Mouse (Mus musculus) kidney, postnatal 0 days (tissue): ENCODE results near the gene Rap1gap. TPM values are rescaled to one million over a fixed set of nuclear protein-coding genes. Genes with fewer than 3 reads are reported as not detected.

Source experiments
- ATAC-seq: fragments of 200-750 bp; cut with Nextera tagmentation; replicated peaks from 2 replicates; pipeline ENCODE4 v1.8.0; 2017; ENCODE audit warnings: low read depth, moderate number of reproducible peaks, moderate TSS enrichment, moderate library complexity; ENCODE audit not compliant: low FRiP score
- DNase-seq: peaks from one replicate; pipeline ENCODE4 v3.0.0-alpha.2; 2016; ENCODE audit warnings: low spot score
- H3K27ac ChIP-seq: fragments of 300-500 bp; sonication (generic); 2 replicates; pipeline ENCODE4 v1.5.1; 2014; ENCODE audit warnings: mild to moderate bottlenecking
- H3K27me3 ChIP-seq: fragments of 300-500 bp; sonication (generic); 2 replicates; pipeline ENCODE4 v1.6.1; 2014; ENCODE audit warnings: low read length, mixed read lengths; ENCODE audit not compliant: insufficient read depth
- H3K36me3 ChIP-seq: fragments of 300-500 bp; sonication (generic); 2 replicates; pipeline ENCODE4 v1.6.1; 2014; ENCODE audit warnings: low read length, mixed read lengths; ENCODE audit not compliant: insufficient read depth
- H3K4me1 ChIP-seq: fragments of 300-500 bp; sonication (generic); replicated peaks from 2 replicates; pipeline ENCODE4 v1.6.1; 2014; ENCODE audit warnings: antibody characterized with exemption, low read length, mixed read lengths; ENCODE audit not compliant: insufficient read depth
- H3K4me2 ChIP-seq: fragments of 300-500 bp; sonication (generic); 2 replicates; pipeline ENCODE4 v1.6.1; 2014; ENCODE audit warnings: mild to moderate bottlenecking, low read length, moderate library complexity, mixed read lengths
- H3K4me3 ChIP-seq: fragments of 300-500 bp; sonication (generic); replicated peaks from 2 replicates; pipeline ENCODE4 v1.5.1; 2014; ENCODE audit warnings: low read depth, low read length
- H3K9ac ChIP-seq: fragments of 300-500 bp; sonication (generic); 2 replicates; pipeline ENCODE4 v1.6.1; 2014; ENCODE audit warnings: low read depth, low read length
- H3K9me3 ChIP-seq: fragments of 300-500 bp; sonication (generic); replicated peaks from 2 replicates; pipeline ENCODE4 v1.6.1; 2016; ENCODE audit warnings: low read length, inconsistent platforms, mixed read lengths
- CTCF ChIP-seq: IDR thresholded peaks from 2 replicates; pipeline ENCODE4 v1.5.1; 2016; ENCODE audit warnings: antibody characterized with exemption, low read depth, mild to moderate bottlenecking, moderate library complexity
- WGBS: fragments of 180-500 bp; shearing (Covaris S2); extraction: QIAGEN DNeasy Blood & Tissue Kit; methylation state at CpG from one replicate; pipeline ENCODE4 v1.1.7; 2014; 5-methylcytosine and 5-hydroxymethylcytosine counted together
- polyA plus RNA-seq: library from polyadenylated mRNA; unstranded; fragments of >200 nt; fragmentation: Nextera tagmentation; extraction: Ambion mirVana; gene quantifications from 2 replicates; pipeline ENCODE4 v1.2.1, GENCODE M21; 2015

The Rap1gap gene
- polyA plus RNA-seq, 1 experiment from 2014 or later, result 30.6 TPM

DNA sequence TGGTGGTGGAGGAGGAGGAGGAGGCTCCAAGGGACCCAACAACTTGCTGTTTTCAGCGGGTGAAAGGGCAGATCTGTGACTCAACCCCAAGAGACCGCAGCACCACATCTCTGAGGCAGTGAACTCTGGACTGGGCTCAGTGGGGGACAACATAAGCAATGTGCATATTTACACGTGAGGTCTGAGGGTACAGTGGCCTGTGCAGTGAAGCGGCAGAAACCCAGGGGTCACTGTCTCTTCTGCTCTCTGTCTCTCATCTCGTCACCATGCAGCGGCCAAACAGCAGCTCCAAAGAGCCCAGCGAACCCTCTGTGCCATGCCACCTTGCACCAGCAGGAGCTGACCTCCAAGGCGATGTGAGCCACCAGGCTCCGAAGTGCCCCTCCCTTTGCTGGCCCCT is 82.6 kb downstream of the Rap1gap start:
- Histone ChIP-seq H3K4me1 (peaks cover 5% of the 10 kb centered on the region; the same call in 1 of the 2 replicates), H3K9ac (no peak overlapping the region), H3K9me3 (no peaks in the 10 kb centered on the region), H3K4me3 (no peak overlapping the region), H3K27me3 (no peaks in the 10 kb centered on the region), H3K4me2 (no peak overlapping the region), H3K36me3 (no peaks in the 10 kb centered on the region), H3K27ac (peak overlapping the region; percentile 31; the same call in 1 of the 2 replicates)
- DNase-seq (no peak), ATAC-seq (peak; percentile 89)
- 75% methylated on average over 9 of the region's 9 CpGs for WGBS
- TF ChIP-seq CTCF, result peak; percentile 36

DNA sequence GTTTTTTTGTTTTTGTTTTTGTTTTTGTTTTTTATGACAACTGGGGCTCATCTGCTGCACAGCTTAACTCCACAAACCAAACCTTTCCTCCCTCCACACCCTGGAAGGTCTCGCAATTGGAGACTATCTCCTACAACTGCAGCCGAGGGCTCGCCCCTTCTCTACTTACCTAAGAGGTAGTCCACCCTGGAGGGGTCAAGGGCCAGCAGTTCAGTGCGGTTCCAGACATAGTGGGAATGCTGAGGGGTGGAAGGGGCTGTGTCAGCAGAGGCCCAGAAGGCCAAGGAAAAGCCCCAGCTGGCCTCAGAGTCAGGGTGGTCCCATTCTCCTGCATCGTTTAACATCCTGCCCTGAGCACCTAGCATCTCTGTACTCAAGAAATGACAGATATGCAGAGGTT is 83.1 kb downstream of the Rap1gap start:
- Histone ChIP-seq H3K27ac (peak overlapping the region; percentile 31; the same call in 1 of the 2 replicates), H3K4me1 (peaks cover 5% of the 10 kb centered on the region; the same call in 1 of the 2 replicates), H3K27me3 (no peaks in the 10 kb centered on the region), H3K36me3 (no peaks in the 10 kb centered on the region), H3K4me3 (no peak overlapping the region), H3K4me2 (no peak overlapping the region), H3K9ac (no peak overlapping the region), H3K9me3 (no peaks in the 10 kb centered on the region)
- ATAC-seq, result no peak
- TF ChIP-seq CTCF, result no peak
- 66% methylated on average over 5 of the region's 5 CpGs for WGBS
- DNase-seq, result no peak

DNA sequence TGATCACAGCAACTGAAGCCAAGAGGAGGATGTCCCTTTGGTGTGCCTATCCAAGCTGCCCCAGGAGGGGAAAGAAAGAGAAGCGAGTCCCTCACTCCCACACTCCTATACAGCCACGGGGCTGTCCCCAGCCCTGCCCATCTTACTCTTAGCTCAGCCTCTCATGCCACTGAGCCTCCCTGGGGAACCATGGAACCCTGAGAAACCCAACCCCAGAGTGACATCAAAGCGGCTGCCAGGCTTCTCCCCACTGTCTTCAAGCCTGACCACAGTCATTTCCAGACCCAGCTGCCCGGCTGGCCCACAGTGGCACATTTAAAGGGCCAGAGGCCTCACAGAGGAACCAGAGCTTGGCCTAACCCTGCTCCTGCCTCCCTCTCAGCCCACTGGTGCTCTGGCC is 84.2 kb downstream of the Rap1gap start:
- no peaks in the 10 kb centered on the region for H3K9me3 ChIP-seq
- no peaks in the 10 kb centered on the region for H3K36me3 ChIP-seq
- no peaks in the 10 kb centered on the region for H3K27me3 ChIP-seq
- WGBS, result 29% methylated on average over 4 of the region's 4 CpGs
- H3K27ac ChIP-seq, result no peak overlapping the region
- no peak for ATAC-seq
- H3K4me1 ChIP-seq, result peaks cover 5% of the 10 kb centered on the region; the same call in 1 of the 2 replicates
- H3K9ac ChIP-seq, result 0 out of 2 replicates have a peak overlapping the region, but pooled peaks have one; percentile 18
- no peak for TF ChIP-seq CTCF
- H3K4me3 ChIP-seq, result no peak overlapping the region
- no peak overlapping the region for H3K4me2 ChIP-seq
- DNase-seq, result peak; percentile 49

DNA sequence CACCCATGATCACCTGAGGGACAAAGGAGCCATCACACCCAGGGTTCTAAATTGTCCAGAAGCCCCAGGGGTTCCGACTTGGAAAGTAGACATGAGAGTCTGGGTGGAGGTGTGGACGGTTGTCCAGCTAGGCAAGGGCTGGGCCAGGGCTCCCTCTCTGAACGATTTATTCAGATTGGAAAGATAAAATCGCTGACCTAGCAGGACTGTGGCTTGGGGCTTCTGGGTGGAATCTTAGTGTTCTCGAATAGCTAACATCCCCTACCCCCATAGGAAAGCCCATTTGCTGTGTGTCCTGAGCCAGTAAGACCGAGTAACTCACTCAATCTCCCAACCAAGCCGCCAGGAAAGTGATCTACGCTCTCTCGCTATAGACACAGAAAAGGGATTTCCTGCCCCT is 85.2 kb downstream of the Rap1gap start:
- ATAC-seq (no peak), DNase-seq (no peak)
- Histone ChIP-seq H3K27ac (no peak overlapping the region), H3K4me2 (no peak overlapping the region), H3K4me3 (no peak overlapping the region), H3K36me3 (no peaks in the 10 kb centered on the region), H3K9me3 (no peaks in the 10 kb centered on the region), H3K27me3 (no peaks in the 10 kb centered on the region), H3K4me1 (peaks cover 5% of the 10 kb centered on the region; the same call in 1 of the 2 replicates), H3K9ac (no peak overlapping the region)
- WGBS, result 57% methylated on average over 9 of the region's 9 CpGs
- no peak for TF ChIP-seq CTCF

DNA sequence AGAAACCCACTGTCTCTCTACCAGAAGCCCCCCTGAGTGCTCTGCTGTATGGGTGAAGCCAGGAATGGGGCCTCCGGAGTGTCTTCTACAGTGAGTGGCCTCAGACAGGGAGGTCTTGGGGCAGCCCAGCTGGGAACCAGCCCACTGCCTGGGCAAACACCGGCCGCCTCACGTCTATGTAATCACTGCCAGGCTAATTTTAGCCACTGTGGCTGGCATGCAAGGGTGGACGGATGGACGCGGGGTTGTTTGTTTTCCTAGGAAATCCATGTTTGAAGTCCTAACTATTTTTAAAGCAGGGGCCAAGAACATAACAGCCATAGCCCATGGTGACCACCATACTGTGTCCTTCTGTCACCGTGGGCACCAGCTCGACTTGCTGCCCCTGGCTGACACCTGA is 85.6 kb downstream of the Rap1gap start:
- Histone ChIP-seq H3K4me1 (peaks cover 5% of the 10 kb centered on the region; the same call in 1 of the 2 replicates), H3K4me2 (no peak overlapping the region), H3K9ac (no peak overlapping the region), H3K27me3 (no peaks in the 10 kb centered on the region), H3K9me3 (no peaks in the 10 kb centered on the region), H3K4me3 (no peak overlapping the region), H3K36me3 (no peaks in the 10 kb centered on the region), H3K27ac (no peak overlapping the region)
- no peak for TF ChIP-seq CTCF
- WGBS, result 57% methylated on average over 9 of the region's 9 CpGs
- ATAC-seq, result no peak
- DNase-seq, result no peak

DNA sequence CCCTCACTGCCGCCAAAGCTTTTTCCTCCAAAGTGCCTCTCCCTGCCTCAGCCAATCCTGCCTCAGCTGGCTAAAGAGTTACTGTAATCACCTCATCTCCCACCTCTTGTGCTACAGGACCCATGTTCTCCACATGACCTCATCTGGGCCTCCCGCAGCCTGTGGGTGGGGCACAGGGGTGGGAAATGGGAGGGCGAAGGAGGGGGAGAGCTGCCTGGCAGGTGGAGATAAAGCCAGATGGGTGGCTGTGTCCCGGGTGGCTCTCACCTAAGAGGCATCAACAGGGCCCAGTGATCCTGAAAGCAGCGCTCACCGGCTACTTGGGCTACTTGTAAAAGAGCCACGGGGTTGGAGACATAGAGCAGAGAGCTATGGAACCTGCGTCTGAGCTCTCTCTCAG is 86.8 kb downstream of the Rap1gap start:
- no peak for DNase-seq
- no peak overlapping the region for H3K4me3 ChIP-seq
- H3K4me2 ChIP-seq, result no peak overlapping the region
- H3K9ac ChIP-seq, result no peak overlapping the region
- peaks cover 8% of the 10 kb centered on the region; the same call in 1 of the 2 replicates for H3K4me1 ChIP-seq
- ATAC-seq, result no peak
- 49% methylated on average over 8 of the region's 8 CpGs for WGBS
- 0 out of 2 replicates have a peak overlapping the region, but pooled peaks have one; percentile 16 for H3K27ac ChIP-seq
- no peaks in the 10 kb centered on the region for H3K27me3 ChIP-seq
- H3K9me3 ChIP-seq, result no peaks in the 10 kb centered on the region
- H3K36me3 ChIP-seq, result no peaks in the 10 kb centered on the region
- no peak for TF ChIP-seq CTCF

DNA sequence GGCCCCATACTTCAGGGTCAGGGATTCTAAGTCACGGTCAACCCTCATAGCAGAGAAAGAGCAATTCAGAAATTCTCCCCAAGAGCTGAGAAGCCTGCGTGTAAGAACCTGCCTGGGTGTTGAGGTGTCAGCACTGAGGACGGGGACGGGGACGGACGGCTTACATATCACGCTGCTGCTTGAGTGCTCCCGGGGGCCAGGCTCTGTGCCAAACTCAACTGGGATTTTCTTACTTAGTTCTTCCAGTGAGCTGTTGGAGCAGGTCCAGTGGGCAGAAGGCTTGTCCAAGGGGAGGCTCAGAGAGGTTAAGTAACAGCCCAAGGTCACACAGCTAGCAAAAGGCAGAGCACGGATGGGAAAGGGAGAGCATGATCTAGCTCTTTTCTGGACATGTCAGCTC is 87.2 kb downstream of the Rap1gap start:
- ATAC-seq (no peak), DNase-seq (peak; percentile 55)
- no peak for TF ChIP-seq CTCF
- Histone ChIP-seq H3K27me3 (no peaks in the 10 kb centered on the region), H3K9ac (no peak overlapping the region), H3K4me2 (no peak overlapping the region), H3K4me3 (no peak overlapping the region), H3K36me3 (no peaks in the 10 kb centered on the region), H3K9me3 (no peaks in the 10 kb centered on the region), H3K27ac (0 out of 2 replicates have a peak overlapping the region, but pooled peaks have one; percentile 16), H3K4me1 (peaks cover 10% of the 10 kb centered on the region; the same call in 1 of the 2 replicates)
- 28% methylated on average over 9 of the region's 9 CpGs for WGBS
